Mouse (Mus musculus) mammary gland, adult 2 months (tissue): Measurements from ENCODE around the gene Gucy1b1. TPM values are rescaled to one million over a fixed set of nuclear protein-coding genes. Genes with fewer than 3 reads are reported as not detected.

Experiments
- polyA plus RNA-seq: library from polyadenylated mRNA; depleted of rRNA; stranded (reverse); fragments of >200 nt; gene quantifications from 2 replicates; pipeline ENCODE4 v1.2.3, GENCODE M21; 2012; ENCODE audit warnings: low replicate concordance; rRNA removed

Gene Gucy1b1
- 2.6 and 6.0 TPM in 2 replicates for polyA plus RNA-seq

GRCm38 (mm10) chr3:82074201-82074851 is at the start of gene Gucy1b1:
Gene Gucy1b1 (minus strand): TSS chr3:82074689.

Other genes starting within 250 kb of the Gucy1b1 start
- gene Ctso, start 142.1 kb downstream of the Gucy1b1 start, polyA plus RNA-seq: 7.5 and 17.4 TPM in 2 replicates
- gene Tdo2, start 98.5 kb downstream of the Gucy1b1 start, polyA plus RNA-seq: 0.22 and 2.3 TPM in 2 replicates
- gene Asic5, start 92.4 kb downstream of the Gucy1b1 start, polyA plus RNA-seq: not detected in 2 replicates
- 6.8 and 9.5 TPM in 2 replicates for gene Gucy1a1, start 71.1 kb upstream of the Gucy1b1 start, polyA plus RNA-seq